Mouse (Mus musculus) midbrain, postnatal 0 days (tissue): ENCODE results near the gene Lpin2. TPM values are rescaled to one million over a fixed set of nuclear protein-coding genes. Genes with fewer than 3 reads are reported as not detected.

Source experiments
- ATAC-seq: fragments of 200-750 bp; cut with Nextera tagmentation; 2 replicates; pipeline ENCODE4 v1.8.0; 2017; ENCODE audit warnings: moderate number of reproducible peaks, mild to moderate bottlenecking, moderate TSS enrichment, moderate library complexity; ENCODE audit not compliant: low FRiP score
- DNase-seq: peaks from one replicate; pipeline ENCODE4 v3.0.0-alpha.2; 2015; ENCODE audit warnings: low spot score
- H3K27ac ChIP-seq: fragments of 300-500 bp; sonication (generic); 2 replicates; pipeline ENCODE4 v1.5.1; 2014; ENCODE audit warnings: low read depth, mild to moderate bottlenecking, low read length, mixed read lengths
- H3K27me3 ChIP-seq: fragments of 300-500 bp; sonication (generic); 2 replicates; pipeline ENCODE4 v1.6.1; 2014; ENCODE audit warnings: low read length, control low read depth, mixed read lengths; ENCODE audit not compliant: insufficient read depth
- H3K36me3 ChIP-seq: fragments of 300-500 bp; sonication (generic); 2 replicates; pipeline ENCODE4 v1.6.1; 2014; ENCODE audit warnings: low read length, control low read depth, mixed read lengths; ENCODE audit not compliant: insufficient read depth
- H3K4me1 ChIP-seq: fragments of 300-500 bp; sonication (generic); 2 replicates; pipeline ENCODE4 v1.6.1; 2014; ENCODE audit warnings: mild to moderate bottlenecking, control low read depth, antibody characterized with exemption, low read length, mixed read lengths; ENCODE audit not compliant: insufficient read depth
- H3K4me2 ChIP-seq: fragments of 300-500 bp; sonication (generic); 2 replicates; pipeline ENCODE4 v1.6.1; 2014; ENCODE audit warnings: low read depth, mild to moderate bottlenecking, low read length, mixed read lengths; ENCODE audit not compliant: poor library complexity, severe bottlenecking
- H3K4me3 ChIP-seq: fragments of 300-500 bp; sonication (generic); 2 replicates; pipeline ENCODE4 v1.5.1; 2014; ENCODE audit warnings: low read depth, mild to moderate bottlenecking, low read length, moderate library complexity
- H3K9ac ChIP-seq: fragments of 300-500 bp; sonication (generic); replicated peaks from 2 replicates; pipeline ENCODE4 v1.6.1; 2014; ENCODE audit warnings: mild to moderate bottlenecking, low read length, moderate library complexity, mixed read lengths; ENCODE audit not compliant: poor library complexity, severe bottlenecking
- H3K9me3 ChIP-seq: fragments of 300-500 bp; sonication (generic); 2 replicates; pipeline ENCODE4 v1.6.1; 2016; ENCODE audit warnings: low read length, control low read depth
- CTCF ChIP-seq: IDR thresholded peaks from 2 replicates; pipeline ENCODE4 v1.5.1; 2016; ENCODE audit warnings: antibody characterized with exemption, mild to moderate bottlenecking
- WGBS: fragments of 180-500 bp; shearing (Covaris S2); extraction: QIAGEN DNeasy Blood & Tissue Kit; methylation state at CpG from one replicate; pipeline ENCODE4 v1.1.7; 2014; 5-methylcytosine and 5-hydroxymethylcytosine counted together
- polyA plus RNA-seq: library from polyadenylated mRNA; unstranded; fragments of >200 nt; fragmentation: Nextera tagmentation; extraction: Ambion mirVana; gene quantifications from 2 replicates; pipeline ENCODE4 v1.2.1, GENCODE M21; 2015
- total RNA-seq: library from RNA; depleted of rRNA; stranded (reverse); fragments of >200 nt; gene quantifications from 2 replicates; pipeline ENCODE4 v1.2.3, GENCODE M21; 2014

Lpin2 gene
- total and polyA plus RNA-seq, 2 experiments from 2014 or later = 39.1 to 53.4 TPM

- no peak for TF ChIP-seq CTCF
- WGBS = 93% methylated on average over 11 of the region's 11 CpGs
- no peak overlapping the region for H3K27ac ChIP-seq
- H3K27me3 ChIP-seq = no peaks in the 10 kb centered on the region
- no peak for ATAC-seq
- H3K9ac ChIP-seq = no peak overlapping the region
- DNase-seq = no peak
- H3K36me3 ChIP-seq = no peaks in the 10 kb centered on the region
- peaks cover 3% of the 10 kb centered on the region; the same call in 1 of the 2 replicates for H3K4me1 ChIP-seq
- no peak overlapping the region for H3K4me2 ChIP-seq
- no peaks in the 10 kb centered on the region for H3K9me3 ChIP-seq
- H3K4me3 ChIP-seq = no peak overlapping the region
These were observed 2.6 kb upstream of the Lpin2 start for GRCm38 (mm10) chr17:71179551-71180309.

GRCm38 (mm10) chr17:71180601-71181000 is 1.8 kb upstream of the Lpin2 start:
- DNase-seq (no peak), ATAC-seq (no peak)
- WGBS = 98% methylated on average over 4 of the region's 4 CpGs
- Histone ChIP-seq H3K4me2 (no peak overlapping the region), H3K4me1 (peaks cover 6% of the 10 kb centered on the region), H3K4me3 (no peak overlapping the region), H3K27ac (no peak overlapping the region), H3K9me3 (no peaks in the 10 kb centered on the region), H3K9ac (no peak overlapping the region), H3K27me3 (no peaks in the 10 kb centered on the region), H3K36me3 (no peaks in the 10 kb centered on the region)
- TF ChIP-seq CTCF = no peak

- Histone ChIP-seq H3K27me3 (no peaks in the 10 kb centered on the region), H3K4me1 (peaks cover 6% of the 10 kb centered on the region), H3K9me3 (no peaks in the 10 kb centered on the region), H3K36me3 (no peaks in the 10 kb centered on the region), H3K4me3 (peak overlapping the region; percentile 91), H3K9ac (peak overlapping the region; percentile 90), H3K4me2 (peak overlapping the region; percentile 76), H3K27ac (peak overlapping the region; percentile 87)
- ATAC-seq (peak; percentile 98), DNase-seq (peak; percentile 90)
- TF ChIP-seq CTCF = no peak
- under 1% methylated on average over 60 of the region's 71 CpGs for WGBS
These were observed 704 bp downstream of the Lpin2 start for GRCm38 (mm10) chr17:71182871-71183656.

GRCm38 (mm10) chr17:71183657-71184261 is 1.4 kb downstream of the Lpin2 start:
- Histone ChIP-seq H3K4me3 (peak overlapping the region; percentile 91), H3K36me3 (no peaks in the 10 kb centered on the region), H3K4me1 (peaks cover 6% of the 10 kb centered on the region), H3K9ac (peak overlapping the region; percentile 90), H3K27ac (peak overlapping the region; percentile 87), H3K27me3 (no peaks in the 10 kb centered on the region), H3K9me3 (no peaks in the 10 kb centered on the region), H3K4me2 (peak overlapping the region; percentile 76)
- under 1% methylated on average over 52 of the region's 79 CpGs for WGBS
- TF ChIP-seq CTCF = no peak
- DNase-seq = no peak
- ATAC-seq = no peak; the same call in 1 of the 2 replicates

DNA sequence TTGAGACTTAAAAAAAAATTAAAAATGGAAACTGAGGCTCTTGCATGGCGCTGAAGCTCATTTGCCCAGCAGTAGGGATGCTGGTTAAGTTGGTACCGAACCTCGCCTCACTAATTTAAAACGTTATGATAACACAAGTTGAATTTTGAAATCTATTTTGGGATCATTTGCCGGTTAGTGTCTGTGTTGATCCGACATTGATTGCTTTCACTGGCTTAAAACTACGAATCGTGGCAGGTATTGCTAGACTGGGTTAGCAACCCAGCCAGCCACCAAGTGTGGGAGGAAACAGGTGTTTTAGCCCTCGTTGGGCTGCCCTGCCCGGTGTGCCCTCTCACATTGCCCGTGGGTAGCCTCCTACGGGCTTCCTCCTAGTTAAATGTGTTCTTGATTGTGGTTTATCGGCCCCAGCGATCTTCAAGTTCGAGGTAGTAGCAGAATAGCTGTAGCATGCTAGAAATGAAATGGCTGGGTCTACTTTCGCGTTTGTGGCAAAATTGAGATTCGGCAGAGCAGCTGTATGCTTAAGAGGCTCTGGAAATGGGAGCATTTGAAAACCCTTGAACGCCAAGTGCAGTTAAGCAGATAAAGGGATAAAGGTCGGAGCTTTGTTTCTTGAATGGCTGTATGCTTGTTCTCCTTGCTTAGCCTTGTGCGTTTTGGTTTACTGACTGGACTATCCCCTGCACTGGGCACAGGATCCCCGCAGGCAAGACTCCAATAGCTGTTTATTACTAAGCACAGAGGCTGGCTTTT is 2.2 kb downstream of the Lpin2 start:
- WGBS = 3% methylated on average over 22 of the region's 22 CpGs
- peak; percentile 29 for DNase-seq

More for the DNA sequence above, 2.2 kb downstream of the Lpin2 start:
- Histone ChIP-seq H3K27me3 (no peaks in the 10 kb centered on the region), H3K9me3 (no peaks in the 10 kb centered on the region), H3K4me2 (peak overlapping the region; percentile 76), H3K4me3 (peak overlapping the region; percentile 91), H3K9ac (peak overlapping the region; percentile 90), H3K4me1 (peaks cover 6% of the 10 kb centered on the region), H3K27ac (peak overlapping the region; percentile 87), H3K36me3 (no peaks in the 10 kb centered on the region)
- no peak for ATAC-seq
- no peak for TF ChIP-seq CTCF
